Mouse (Mus musculus) olfactory bulb, adult 2 months (tissue): Measurements from ENCODE around the gene Bzw1.

Experiments
- CTCF ChIP-seq: fragments of 200-500 bp; IDR thresholded peaks from 2 replicates; pipeline ENCODE4 v1.5.1; 2012; ENCODE audit warnings: low read depth, mild to moderate bottlenecking, low read length, moderate library complexity; ENCODE audit not compliant: insufficient read depth
- POLR2A ChIP-seq: fragments of 200-500 bp; IDR thresholded peaks from 2 replicates; pipeline ENCODE4 v1.6.1; 2012; ENCODE audit warnings: mild to moderate bottlenecking, low read depth, low read length, moderate library complexity; ENCODE audit not compliant: insufficient read depth

GRCm38 (mm10) chr1:58397731-58398130, 5.0 kb downstream of the Bzw1 start:
- TF ChIP-seq POLR2A = no peak
- no peak for TF ChIP-seq CTCF
